Mouse (Mus musculus) heart, embryonic 10.5 days (tissue): Measurements from ENCODE around the gene Aldob. TPM values are rescaled to one million over a fixed set of nuclear protein-coding genes. Genes with fewer than 3 reads are reported as not detected.
"Not testable (repeated sequence)": the region's sequence is repeated elsewhere in the genome, so short reads cannot be mapped to it uniquely, and the experiment has no call there.

Source experiments
- DNase-seq: peaks from one replicate; pipeline ENCODE4 v3.0.0-alpha.2; 2017; ENCODE audit warnings: low spot score
- H3K27ac ChIP-seq: fragments of 300-500 bp; sonication (generic); 2 replicates; pipeline ENCODE4 v1.5.1; 2016; ENCODE audit warnings: mild to moderate bottlenecking
- H3K27me3 ChIP-seq: fragments of 300-500 bp; sonication (generic); 2 replicates; pipeline ENCODE4 v1.6.1; 2016; ENCODE audit warnings: mild to moderate bottlenecking; ENCODE audit not compliant: poor library complexity, insufficient read depth, severe bottlenecking
- H3K36me3 ChIP-seq: fragments of 300-500 bp; sonication (generic); 2 replicates; pipeline ENCODE4 v1.6.1; 2016; ENCODE audit warnings: mild to moderate bottlenecking, moderate library complexity
- H3K4me1 ChIP-seq: fragments of 300-500 bp; sonication (generic); 2 replicates; pipeline ENCODE4 v1.6.1; 2016; ENCODE audit warnings: mild to moderate bottlenecking
- H3K4me3 ChIP-seq: fragments of 300-500 bp; sonication (generic); 2 replicates; pipeline ENCODE4 v1.5.1; 2016; ENCODE audit warnings: mild to moderate bottlenecking, moderate library complexity
- H3K9me3 ChIP-seq: fragments of 300-500 bp; sonication (generic); 2 replicates; pipeline ENCODE4 v1.6.1; 2016; ENCODE audit warnings: mild to moderate bottlenecking, moderate library complexity
- WGBS: fragments of 180-500 bp; shearing (Covaris S2); methylation state at CpG from one replicate; pipeline ENCODE4 v1.1.7; 2016; 5-methylcytosine and 5-hydroxymethylcytosine counted together
- polyA plus RNA-seq: library from polyadenylated mRNA; unstranded; fragments of >200 nt; fragmentation: Nextera tagmentation; extraction: Ambion mirVana; gene quantifications from 2 replicates; pipeline ENCODE4 v1.2.1, GENCODE M21; 2016

The Aldob gene
- polyA plus RNA-seq, 1 experiment from 2014 or later, result 0.74 TPM

GRCm38 (mm10) chr4:49520572-49521340, 28.6 kb downstream of the Aldob start, which contains the start of the genes Mrpl50 and Zfp189:
Mrpl50 (minus strand) TSS chr4:49521093.
Zfp189 (plus strand) TSS chr4:49521176.
- DNase-seq, result peak; percentile 99
- Histone ChIP-seq H3K9me3 (no peaks in the 10 kb centered on the region), H3K27ac (peak within 1 kb of the TSS; percentile 89), H3K36me3 (peaks cover 38% of the 10 kb centered on the region), H3K4me1 (peaks cover 9% of the 10 kb centered on the region; the same call in 1 of the 2 replicates), H3K27me3 (no peaks in the 10 kb centered on the region), H3K4me3 (peak within 1 kb of the TSS; percentile 77)
- WGBS, result under 1% methylated on average over 41 of the region's 41 CpGs

- H3K9me3 ChIP-seq, result no peaks in the 10 kb centered on the region
- H3K36me3 ChIP-seq, result peaks cover 33% of the 10 kb centered on the region
- H3K4me3 ChIP-seq, result peak overlapping the region; percentile 77
- peaks cover 9% of the 10 kb centered on the region; the same call in 1 of the 2 replicates for H3K4me1 ChIP-seq
- no peaks in the 10 kb centered on the region for H3K27me3 ChIP-seq
- DNase-seq, result no peak
- 74% methylated on average over 5 of the region's 5 CpGs for WGBS
- no peak overlapping the region for H3K27ac ChIP-seq
These were observed 29.9 kb downstream of the Aldob start for GRCm38 (mm10) chr4:49519476-49519875.

GRCm38 (mm10) chr4:49514441-49514840, 34.9 kb downstream of the Aldob start:
- Histone ChIP-seq H3K27ac (no peak overlapping the region), H3K27me3 (no peaks in the 10 kb centered on the region), H3K9me3 (no peaks in the 10 kb centered on the region), H3K4me1 (0 out of 2 replicates have a peak, but pooled peaks cover 2% of the 10 kb centered on the region), H3K36me3 (peaks cover 38% of the 10 kb centered on the region), H3K4me3 (no peak overlapping the region)
- no peak for DNase-seq
- WGBS, result 95% methylated on average over 6 of the region's 6 CpGs

- Histone ChIP-seq H3K36me3 (peaks cover 29% of the 10 kb centered on the region), H3K27me3 (no peaks in the 10 kb centered on the region), H3K4me1 (no peaks in the 10 kb centered on the region), H3K27ac (no peak overlapping the region), H3K9me3 (no peaks in the 10 kb centered on the region), H3K4me3 (no peak overlapping the region)
- WGBS, result 88% methylated on average over 4 of the region's 4 CpGs
- no peak for DNase-seq
These were observed 36.7 kb downstream of the Aldob start for GRCm38 (mm10) chr4:49512636-49513035.

GRCm38 (mm10) chr4:49510236-49510835, 39.0 kb downstream of the Aldob start:
- H3K27ac ChIP-seq, H3K27me3 ChIP-seq: not testable (repeated sequence)
- peaks cover 25% of the 10 kb centered on the region for H3K36me3 ChIP-seq

GRCm38 (mm10) chr4:49509183-49509582, 40.2 kb downstream of the Aldob start:
- Histone ChIP-seq H3K36me3 (peaks cover 21% of the 10 kb centered on the region), H3K4me3 (no peak overlapping the region), H3K27ac (no peak overlapping the region), H3K27me3 (no peaks in the 10 kb centered on the region), H3K9me3 (no peaks in the 10 kb centered on the region), H3K4me1 (0 out of 2 replicates have a peak, but pooled peaks cover 6% of the 10 kb centered on the region)
- no peak for DNase-seq
- WGBS, result 81% methylated on average over 2 of the region's 2 CpGs

More at GRCm38 (mm10) chr4:49510236-49510835, 39.0 kb downstream of the Aldob start:
- WGBS, result 100% methylated on average over 1 of the region's 1 CpGs
- not testable (repeated sequence) for H3K4me3 ChIP-seq, DNase-seq, H3K4me1 ChIP-seq, H3K9me3 ChIP-seq

GRCm38 (mm10) chr4:49506386-49506785, 43.0 kb downstream of the Aldob start, which contains the start of gene Baat:
Baat (minus strand) TSS chr4:49506557.
- H3K36me3 ChIP-seq, result no peaks in the 10 kb centered on the region
- DNase-seq, result no peak
- no peaks in the 10 kb centered on the region for H3K9me3 ChIP-seq
- H3K27ac ChIP-seq, result no peak within 1 kb of the TSS
- H3K4me1 ChIP-seq, result 0 out of 2 replicates have a peak, but pooled peaks cover 6% of the 10 kb centered on the region
- H3K27me3 ChIP-seq, result no peaks in the 10 kb centered on the region
- H3K4me3 ChIP-seq, result no peak within 1 kb of the TSS
- WGBS, result 56% methylated on average over 3 of the region's 3 CpGs

GRCm38 (mm10) chr4:49503563-49503962, 45.8 kb downstream of the Aldob start:
- H3K4me3 ChIP-seq, result no peak overlapping the region
- H3K36me3 ChIP-seq, result no peaks in the 10 kb centered on the region
- no peaks in the 10 kb centered on the region for H3K27me3 ChIP-seq
- no peak overlapping the region for H3K27ac ChIP-seq
- 0 out of 2 replicates have a peak, but pooled peaks cover 6% of the 10 kb centered on the region for H3K4me1 ChIP-seq
- WGBS, result 79% methylated on average over 1 of the region's 1 CpGs
- no peaks in the 10 kb centered on the region for H3K9me3 ChIP-seq
- DNase-seq, result no peak

Other genes with a start within 250 kb of the Aldob start
- not detected in 2 replicates for gene Acnat2, start 141.4 kb downstream of the Aldob start, polyA plus RNA-seq
- not detected in 2 replicates for gene Acnat1, start 75.6 kb downstream of the Aldob start, polyA plus RNA-seq
- not detected in 2 replicates for gene Baat, start 43.0 kb downstream of the Aldob start, polyA plus RNA-seq
- gene Mrpl50, start 28.5 kb downstream of the Aldob start, polyA plus RNA-seq, result 69.5 and 81.7 TPM in 2 replicates
- gene Zfp189, start 28.4 kb downstream of the Aldob start, polyA plus RNA-seq, result 6.3 and 8.6 TPM in 2 replicates
- gene Tmem246, start 48.3 kb upstream of the Aldob start, polyA plus RNA-seq, result 35.8 and 49.8 TPM in 2 replicates
- gene Rnf20, start 82.5 kb upstream of the Aldob start, polyA plus RNA-seq, result 26.4 and 32.8 TPM in 2 replicates
- gene Ppp3r2, start 132.5 kb upstream of the Aldob start, polyA plus RNA-seq, result 0.06 and 0.11 TPM in 2 replicates